Mouse (Mus musculus): ENCODE data around the gene Nmur2. TPM values are rescaled to one million over a fixed set of nuclear protein-coding genes. Genes with fewer than 3 reads are reported as not detected.

Nmur2 gene
- polyA plus RNA-seq, 1 experiment from 2014 or later = not detected

DNA sequence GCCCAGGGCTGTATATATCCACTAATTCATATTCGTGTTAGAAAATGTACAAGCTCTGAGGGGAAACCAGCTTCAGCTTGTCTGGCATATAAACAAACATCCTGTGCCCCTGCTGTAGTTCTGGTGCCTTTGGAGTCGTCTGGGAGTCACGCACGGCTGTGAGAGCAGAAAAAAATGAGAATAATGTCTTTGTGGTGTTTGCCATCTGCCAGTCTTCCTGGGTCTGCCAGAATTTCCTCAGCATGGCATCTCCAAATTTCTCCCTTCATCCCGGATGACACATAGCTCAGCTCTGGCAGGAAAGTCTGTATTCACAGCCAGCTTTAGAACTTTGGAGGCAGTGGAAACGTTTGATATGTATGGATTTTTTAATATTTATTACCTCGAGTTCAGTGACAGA lies 13.6 kb upstream of the Nmur2 start:
- Histone ChIP-seq H3K27ac (ENCODE audit: low read depth) (no peak overlapping the region), H3K9me3 (ENCODE audit: low read length) (no peaks in the 10 kb centered on the region), H3K27me3 (ENCODE audit: insufficient read depth, low read length) (no peaks in the 10 kb centered on the region), H3K4me1 (ENCODE audit: insufficient read depth) (no peaks in the 10 kb centered on the region), H3K9ac (replicated peaks) (no peak overlapping the region), H3K36me3 (replicated peaks; ENCODE audit: insufficient read depth, low read length) (no peaks in the 10 kb centered on the region), H3K4me3 (ENCODE audit: low read depth, low read length) (no peak overlapping the region), H3K4me2 (ENCODE audit: low read depth, low read length) (no peak overlapping the region)
- DNase-seq (no peak), ATAC-seq (no peak)
- TF ChIP-seq EP300 (IDR thresholded peaks at IDR 0.05; ENCODE audit: low read depth) = no peak
- TF ChIP-seq CTCF (IDR thresholded peaks at IDR 0.05; ENCODE audit: low read depth) = no peak
- WGBS (ENCODE audit: insufficient replicate concordance) = 64% methylated on average over 7 of the region's 7 CpGs

DNA sequence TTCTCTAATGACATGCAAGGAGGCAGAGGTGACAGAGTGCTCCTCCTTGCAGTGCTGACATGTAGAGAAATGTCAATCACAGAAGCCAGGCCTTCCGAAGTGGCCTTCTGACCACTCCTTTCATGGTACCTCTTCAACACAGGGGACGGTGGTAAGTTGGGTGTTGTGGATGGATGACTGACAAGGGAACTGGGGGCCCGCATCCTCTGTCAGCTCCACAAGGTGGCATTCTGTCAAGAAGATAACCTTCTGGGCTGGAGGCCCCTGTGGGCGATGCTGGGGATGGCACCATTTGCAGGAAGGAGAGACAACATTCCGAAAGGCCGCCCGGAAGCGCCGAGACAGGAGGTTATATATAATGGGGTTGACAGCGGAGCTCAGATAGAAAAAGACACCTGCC lies 14.0 kb downstream of the Nmur2 start:
- no peaks in the 10 kb centered on the region for H3K4me1 ChIP-seq (ENCODE audit: insufficient read depth)
- WGBS (ENCODE audit: insufficient replicate concordance) = 73% methylated on average over 10 of the region's 10 CpGs
- no peaks in the 10 kb centered on the region for H3K9me3 ChIP-seq (ENCODE audit: low read length)
- DNase-seq (no peak), ATAC-seq (no peak)
- TF ChIP-seq CTCF (IDR thresholded peaks at IDR 0.05; ENCODE audit: low read depth) (no peak), EP300 (IDR thresholded peaks at IDR 0.05; ENCODE audit: low read depth) (no peak)
- no peak overlapping the region for H3K27ac ChIP-seq (ENCODE audit: low read depth)
- no peak overlapping the region for H3K4me3 ChIP-seq (ENCODE audit: low read depth, low read length)
- no peaks in the 10 kb centered on the region for H3K27me3 ChIP-seq (ENCODE audit: insufficient read depth, low read length)
- H3K4me2 ChIP-seq (ENCODE audit: low read depth, low read length) = no peak overlapping the region
- H3K36me3 ChIP-seq (replicated peaks; ENCODE audit: insufficient read depth, low read length) = no peaks in the 10 kb centered on the region
- H3K9ac ChIP-seq (replicated peaks) = no peak overlapping the region

DNA sequence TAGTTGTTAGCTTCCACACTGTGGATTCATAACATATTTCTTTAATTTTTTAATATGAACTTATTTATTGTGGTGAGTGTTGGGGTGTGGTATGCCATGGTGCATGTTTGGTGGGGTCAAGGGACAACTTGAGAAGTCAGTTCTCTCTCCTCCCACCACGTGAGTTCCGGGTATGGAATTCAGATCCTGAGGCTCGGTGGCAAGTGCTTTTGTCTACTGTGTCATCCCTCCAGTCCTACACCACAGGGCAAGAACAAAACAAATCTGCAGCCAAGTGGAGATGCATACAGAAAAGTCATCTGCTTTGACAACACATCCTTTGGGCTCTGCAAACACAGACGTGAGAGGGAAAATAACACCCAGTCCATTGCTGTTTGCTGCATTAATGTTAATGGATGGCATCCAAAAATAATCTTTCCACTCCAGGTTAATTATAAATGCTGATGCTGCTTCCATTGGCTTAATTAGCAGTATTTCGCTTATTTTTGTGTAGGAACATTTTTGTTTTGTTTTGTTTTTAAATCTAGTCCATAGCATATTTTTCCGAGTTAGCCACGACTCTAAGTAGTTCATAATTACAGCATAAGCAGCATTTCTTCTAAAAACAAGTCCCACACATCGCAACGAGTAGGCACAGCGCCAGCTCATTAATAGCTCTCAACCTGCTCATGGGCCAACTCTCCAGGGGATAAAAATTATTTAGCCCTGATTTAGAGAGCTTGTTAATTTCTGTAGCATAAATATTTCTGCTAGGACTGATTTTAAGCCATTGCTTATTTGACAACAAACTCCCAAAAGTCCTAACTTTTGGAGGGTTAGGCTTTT lies 14.9 kb downstream of the Nmur2 start:
- no peaks in the 10 kb centered on the region for H3K27me3 ChIP-seq (ENCODE audit: insufficient read depth, low read length)
- no peak overlapping the region for H3K4me3 ChIP-seq (ENCODE audit: low read depth, low read length)
- no peak overlapping the region for H3K27ac ChIP-seq (ENCODE audit: low read depth)
- no peaks in the 10 kb centered on the region for H3K36me3 ChIP-seq (replicated peaks; ENCODE audit: insufficient read depth, low read length)
- H3K9me3 ChIP-seq (ENCODE audit: low read length) = no peaks in the 10 kb centered on the region
- no peak for TF ChIP-seq EP300 (IDR thresholded peaks at IDR 0.05; ENCODE audit: low read depth)
- no peaks in the 10 kb centered on the region for H3K4me1 ChIP-seq (ENCODE audit: insufficient read depth)
- WGBS (ENCODE audit: insufficient replicate concordance) = 74% methylated on average over 10 of the region's 10 CpGs
- DNase-seq (no peak), ATAC-seq (no peak)
- H3K9ac ChIP-seq (replicated peaks) = no peak overlapping the region
- H3K4me2 ChIP-seq (ENCODE audit: low read depth, low read length) = no peak overlapping the region

DNA sequence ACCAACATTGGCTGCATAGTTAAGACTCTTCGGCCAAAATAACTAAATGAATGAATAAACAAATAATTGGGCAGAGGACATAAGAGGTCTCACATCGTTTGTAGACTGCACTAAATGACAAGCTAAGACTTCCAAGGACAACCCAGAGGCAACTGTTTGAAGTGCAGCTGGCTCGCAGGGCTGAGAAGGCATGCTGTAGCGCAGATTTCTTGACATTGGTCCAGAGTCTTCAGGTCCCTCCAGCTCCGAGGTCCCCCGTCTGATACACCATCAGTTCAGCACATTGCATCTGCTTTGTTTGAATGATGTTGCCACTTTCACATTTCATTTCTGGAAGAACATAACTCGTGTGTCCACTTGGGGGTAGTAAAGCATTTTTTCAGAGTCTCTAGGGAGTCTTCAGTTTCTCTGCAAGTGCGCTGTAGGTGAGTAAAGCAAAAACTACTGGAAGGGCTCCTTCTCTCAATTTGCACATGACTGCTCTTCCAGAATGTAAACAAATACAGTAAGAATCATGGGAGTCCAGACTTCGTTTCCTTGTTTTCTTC lies 27.2 kb downstream of the Nmur2 start:
- ATAC-seq (no peak), DNase-seq (no peak)
- TF ChIP-seq CTCF (IDR thresholded peaks at IDR 0.05; ENCODE audit: low read depth) (no peak), EP300 (IDR thresholded peaks at IDR 0.05; ENCODE audit: low read depth) (no peak)
- Histone ChIP-seq H3K27me3 (ENCODE audit: insufficient read depth, low read length) (no peaks in the 10 kb centered on the region), H3K4me3 (ENCODE audit: low read depth, low read length) (no peak overlapping the region), H3K9ac (replicated peaks) (no peak overlapping the region), H3K4me2 (ENCODE audit: low read depth, low read length) (no peak overlapping the region), H3K9me3 (ENCODE audit: low read length) (no peaks in the 10 kb centered on the region), H3K36me3 (replicated peaks; ENCODE audit: insufficient read depth, low read length) (no peaks in the 10 kb centered on the region), H3K4me1 (ENCODE audit: insufficient read depth) (no peaks in the 10 kb centered on the region), H3K27ac (ENCODE audit: low read depth) (no peak overlapping the region)
- WGBS (ENCODE audit: insufficient replicate concordance) = 46% methylated on average over 9 of the region's 9 CpGs

DNA sequence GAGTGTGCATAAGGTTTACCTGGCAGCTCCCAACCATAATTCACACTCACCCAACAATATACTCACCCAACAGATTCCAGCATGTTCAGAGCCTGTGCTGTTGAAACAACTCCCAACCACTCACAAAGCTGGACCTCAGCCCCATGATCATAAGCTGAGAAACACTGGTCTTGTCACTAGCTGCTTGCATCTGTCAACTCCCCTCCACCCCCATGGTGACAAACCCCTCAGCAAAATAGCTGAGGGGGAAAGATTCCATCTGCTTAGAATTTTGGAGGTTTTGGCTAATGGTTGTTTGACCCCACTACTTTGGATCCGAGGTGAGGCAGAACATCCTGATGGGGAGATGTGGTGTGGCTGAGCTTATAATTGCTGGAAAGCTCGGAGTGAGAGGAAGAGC lies 28.4 kb downstream of the Nmur2 start:
- ATAC-seq (no peak), DNase-seq (no peak)
- Histone ChIP-seq H3K9ac (replicated peaks) (no peak overlapping the region), H3K27me3 (ENCODE audit: insufficient read depth, low read length) (no peaks in the 10 kb centered on the region), H3K9me3 (ENCODE audit: low read length) (no peaks in the 10 kb centered on the region), H3K4me2 (ENCODE audit: low read depth, low read length) (no peak overlapping the region), H3K27ac (ENCODE audit: low read depth) (no peak overlapping the region), H3K4me3 (ENCODE audit: low read depth, low read length) (no peak overlapping the region), H3K4me1 (ENCODE audit: insufficient read depth) (no peaks in the 10 kb centered on the region), H3K36me3 (replicated peaks; ENCODE audit: insufficient read depth, low read length) (no peaks in the 10 kb centered on the region)
- 55% methylated on average over 2 of the region's 2 CpGs for WGBS (ENCODE audit: insufficient replicate concordance)
- TF ChIP-seq CTCF (IDR thresholded peaks at IDR 0.05; ENCODE audit: low read depth) (no peak), EP300 (IDR thresholded peaks at IDR 0.05; ENCODE audit: low read depth) (no peak)

DNA sequence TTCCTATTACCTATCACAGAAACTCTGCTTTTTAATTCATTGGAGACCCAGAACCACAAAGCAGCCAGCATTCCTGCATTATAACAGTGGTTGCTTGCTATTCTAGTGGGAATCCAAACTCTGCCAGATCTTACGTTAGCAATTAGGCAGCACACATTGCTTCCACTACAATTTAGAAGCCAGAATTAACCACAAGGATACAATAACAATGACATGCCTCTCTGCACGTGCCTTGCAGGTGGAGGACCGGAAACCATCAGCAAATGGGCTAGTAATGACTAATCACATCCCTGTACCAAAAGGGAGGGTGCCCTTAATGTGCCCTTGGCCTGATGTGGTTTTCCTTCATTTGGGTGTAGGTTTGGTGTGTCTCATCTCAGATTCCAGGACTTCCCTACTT lies 32.5 kb downstream of the Nmur2 start:
- no peaks in the 10 kb centered on the region for H3K4me1 ChIP-seq (ENCODE audit: insufficient read depth)
- no peak for DNase-seq
- H3K27ac ChIP-seq (ENCODE audit: low read depth) = no peak overlapping the region
- TF ChIP-seq EP300 (IDR thresholded peaks at IDR 0.05; ENCODE audit: low read depth) (no peak), CTCF (IDR thresholded peaks at IDR 0.05; ENCODE audit: low read depth) (no peak)
- H3K4me3 ChIP-seq (ENCODE audit: low read depth, low read length) = no peak overlapping the region
- WGBS (ENCODE audit: insufficient replicate concordance) = 53% methylated on average over 3 of the region's 3 CpGs
- no peaks in the 10 kb centered on the region for H3K36me3 ChIP-seq (replicated peaks; ENCODE audit: insufficient read depth, low read length)
- no peaks in the 10 kb centered on the region for H3K27me3 ChIP-seq (ENCODE audit: insufficient read depth, low read length)
- no peak for ATAC-seq
- H3K9me3 ChIP-seq (ENCODE audit: low read length) = no peaks in the 10 kb centered on the region
- no peak overlapping the region for H3K4me2 ChIP-seq (ENCODE audit: low read depth, low read length)
- H3K9ac ChIP-seq (replicated peaks) = no peak overlapping the region

Data from liver, postnatal 0 days (tissue).